In genomic region chr15:97041182-97041581, GRCm38 (mm10) we compare ENCODE assay signal across 16 mouse cellular contexts. TPM values are rescaled to one million over a fixed set of nuclear protein-coding genes. Genes with fewer than 3 reads are reported as not detected.
DNase-seq lines count a peak whose midpoint lies in the region; ATAC-seq and TF ChIP-seq lines count a peak whose summit lies in the region.
"Had no signal": no experiment of that assay in that cellular context is flagged by ENCODE, and none has a peak within 500 bp of the region (broad histone marks: within the 10 kb centered on the region; RNA-seq: fewer than 3 reads in every experiment).

No protein-coding gene starts in this region.

- 90% methylated on average over 9 of the region's 9 CpGs for WGBS in heart, embryonic 10.5 days
- WGBS in heart, adult 2 months = 86% methylated on average over 9 of the region's 9 CpGs
- 80% methylated on average over 9 of the region's 9 CpGs for whole genome bisulfite sequencing in kidney, embryonic 14.5 days
- WGBS in embryonic facial prominence, embryonic 13.5 days = 91% methylated on average over 9 of the region's 9 CpGs
- WGBS in limb, embryonic 15.5 days = 81% methylated on average over 9 of the region's 9 CpGs

- no peak for TF ChIP-seq POLR2A in heart, adult 2 months (IDR thresholded peaks at IDR 0.05; ENCODE audit: insufficient read depth, low read depth, low read length)

- H3K9ac ChIP-seq in heart, adult 2 months (ENCODE audit: low read depth, low read length) = no peak overlapping the region
- H3K9ac ChIP-seq in kidney, embryonic 14.5 days (ENCODE audit: low read depth, low read length) = no peak overlapping the region
- no peak overlapping the region for H3K9ac ChIP-seq in embryonic facial prominence, embryonic 13.5 days
- no peak overlapping the region for H3K9ac ChIP-seq in limb, embryonic 15.5 days
- H3K9ac ChIP-seq: hindbrain, embryonic 13.5 days had no signal

- no peak for DNase-seq in heart, embryonic 10.5 days (ENCODE audit: low spot score)
- no peak for DNase-seq in heart, adult 2 months
- DNase-seq in kidney, adult 11 months = no peak
- no peak for DNase-seq in layer of hippocampus, adult 11-12 months (ENCODE audit: low spot score)
- DNase-seq in urinary bladder, postnatal 25 days (ENCODE audit: low spot score) = no peak
- DNase-seq: adrenal gland, postnatal 25 days; cerebellum, adult 9-11 months; kidney, adult 8-10 months; lung, postnatal 10 days had no signal

- no peak overlapping the region for H3K4me3 ChIP-seq in heart, embryonic 10.5 days
- H3K4me3 ChIP-seq in heart, adult 2 months = no peak overlapping the region
- H3K4me3 ChIP-seq in kidney, embryonic 14.5 days (ENCODE audit: low read length) = no peak overlapping the region
- H3K4me3 ChIP-seq in embryonic facial prominence, embryonic 13.5 days = no peak overlapping the region
- H3K4me3 ChIP-seq in limb, embryonic 15.5 days = no peak overlapping the region
- H3K4me3 ChIP-seq: hindbrain, embryonic 13.5 days; layer of hippocampus, adult 2 months had no signal

- H3K4me2 ChIP-seq in kidney, embryonic 14.5 days (replicated peaks; ENCODE audit: low read depth, low read length) = no peak overlapping the region
- no peak overlapping the region for H3K4me2 ChIP-seq in embryonic facial prominence, embryonic 13.5 days
- no peak overlapping the region for H3K4me2 ChIP-seq in limb, embryonic 15.5 days
- H3K4me2 ChIP-seq: hindbrain, embryonic 13.5 days had no signal

- H3K79me2 ChIP-seq in heart, adult 2 months (replicated peaks; ENCODE audit: control insufficient read depth, insufficient read depth, low read length) = no peaks in the 10 kb centered on the region

- peak overlapping the region; percentile 77; the same call in 1 of the 2 replicates for H3K27ac ChIP-seq in heart, embryonic 10.5 days
- H3K27ac ChIP-seq in heart, adult 2 months = no peak overlapping the region
- H3K27ac ChIP-seq in kidney, embryonic 14.5 days (ENCODE audit: low read depth, low read length) = peak overlapping the region; percentile 67
- H3K27ac ChIP-seq in embryonic facial prominence, embryonic 13.5 days = peak overlapping the region; percentile 64
- peak overlapping the region; percentile 83 for H3K27ac ChIP-seq in limb, embryonic 15.5 days
- H3K27ac ChIP-seq: hindbrain, embryonic 13.5 days; layer of hippocampus, adult 2 months had no signal

- intact Hi-C loops in heart, adult 2 months (cut with DNase I) = no loop called here

- ATAC-seq in kidney, embryonic 14.5 days (ENCODE audit: low FRiP score, low TSS enrichment) = no peak
- ATAC-seq in embryonic facial prominence, embryonic 13.5 days (ENCODE audit: insufficient number of reproducible peaks, insufficient read depth, low FRiP score, low TSS enrichment, low read depth) = no peak
- no peak for ATAC-seq in limb, embryonic 15.5 days (ENCODE audit: insufficient number of reproducible peaks, low FRiP score, low TSS enrichment, low read depth)
- ATAC-seq: forebrain, embryonic 16.5 days had no signal

- peaks cover 13% of the 10 kb centered on the region for H3K36me3 ChIP-seq in heart, embryonic 10.5 days
- no peaks in the 10 kb centered on the region for H3K36me3 ChIP-seq in heart, adult 2 months (ENCODE audit: control insufficient read depth, insufficient read depth, low read length)
- no peaks in the 10 kb centered on the region for H3K36me3 ChIP-seq in kidney, embryonic 14.5 days (ENCODE audit: control insufficient read depth, insufficient read depth, low read length)
- H3K36me3 ChIP-seq in embryonic facial prominence, embryonic 13.5 days = no peaks in the 10 kb centered on the region
- no peaks in the 10 kb centered on the region for H3K36me3 ChIP-seq in limb, embryonic 15.5 days
- H3K36me3 ChIP-seq: hindbrain, embryonic 13.5 days had no signal

- H3K27me3 ChIP-seq in heart, embryonic 10.5 days (ENCODE audit: insufficient read depth, poor library complexity, severe bottlenecking) = no peaks in the 10 kb centered on the region
- no peaks in the 10 kb centered on the region for H3K27me3 ChIP-seq in heart, adult 2 months (ENCODE audit: control insufficient read depth, insufficient read depth, low read length)
- H3K27me3 ChIP-seq in kidney, embryonic 14.5 days (ENCODE audit: control insufficient read depth, insufficient read depth, low read length) = no peaks in the 10 kb centered on the region
- no peaks in the 10 kb centered on the region for H3K27me3 ChIP-seq in embryonic facial prominence, embryonic 13.5 days
- no peaks in the 10 kb centered on the region for H3K27me3 ChIP-seq in limb, embryonic 15.5 days
- H3K27me3 ChIP-seq: hindbrain, embryonic 13.5 days had no signal

- no peak for TF ChIP-seq CTCF in heart, adult 2 months (IDR thresholded peaks at IDR 0.05)

- H3K9me3 ChIP-seq in heart, embryonic 10.5 days = no peaks in the 10 kb centered on the region
- H3K9me3 ChIP-seq in kidney, embryonic 14.5 days (ENCODE audit: control insufficient read depth, low read length) = no peaks in the 10 kb centered on the region
- no peaks in the 10 kb centered on the region for H3K9me3 ChIP-seq in embryonic facial prominence, embryonic 13.5 days
- H3K9me3 ChIP-seq in limb, embryonic 15.5 days = no peaks in the 10 kb centered on the region
- H3K9me3 ChIP-seq: hindbrain, embryonic 13.5 days had no signal

- no peak for TF ChIP-seq EP300 in heart, adult 2 months (IDR thresholded peaks at IDR 0.05; ENCODE audit: insufficient read depth, low read depth, low read length)

- peaks cover 11% of the 10 kb centered on the region; the same call in 1 of the 2 replicates for H3K4me1 ChIP-seq in heart, embryonic 10.5 days
- no peaks in the 10 kb centered on the region for H3K4me1 ChIP-seq in heart, adult 2 months (ENCODE audit: control insufficient read depth, insufficient read depth, low read length)
- H3K4me1 ChIP-seq in kidney, embryonic 14.5 days (ENCODE audit: control insufficient read depth, insufficient read depth, low read length) = no peaks in the 10 kb centered on the region; the same call in 1 of the 2 replicates
- H3K4me1 ChIP-seq in embryonic facial prominence, embryonic 13.5 days = peaks cover 6% of the 10 kb centered on the region
- peaks cover 21% of the 10 kb centered on the region for H3K4me1 ChIP-seq in limb, embryonic 15.5 days
- H3K4me1 ChIP-seq: hindbrain, embryonic 13.5 days had no signal

RNA-seq across cellular contexts. Expression of gene Slc38a4, which starts 14.6 kb away (rescaled TPM):
- 148 and 160 TPM in 2 replicates for polyA plus RNA-seq in heart, embryonic 10.5 days (2016; fragmentation: Nextera tagmentation; extraction: Ambion mirVana)
- 1 to 10 TPM; 5.4 to 6.0 TPM for total RNA-seq in heart, adult 2 months (2021)
- polyA plus RNA-seq in heart, adult 2 months (2012; rRNA removed) = 7.8 and 12.9 TPM in 2 replicates
- polyA plus RNA-seq in kidney, embryonic 14.5 days (2014; fragmentation: Nextera tagmentation; extraction: Ambion mirVana) = 74.4 and 88.4 TPM in 2 replicates
- polyA plus RNA-seq in embryonic facial prominence, embryonic 13.5 days (2015; fragmentation: Nextera tagmentation; extraction: Ambion mirVana) = 46.9 and 47.8 TPM in 2 replicates
- 116 and 120 TPM in 2 replicates for polyA plus RNA-seq in limb, embryonic 15.5 days (2015; fragmentation: Nextera tagmentation; extraction: Ambion mirVana)
- total RNA-seq: megakaryocyte-erythroid progenitor cell, adult 5-6 weeks had no signal
